Mouse (Mus musculus) lung, postnatal 36 days (tissue): Measurements from ENCODE around the gene Haao.

Source experiments
- DNase-seq: peaks from one replicate; pipeline ENCODE4 v3.0.0; 2022; ENCODE audit warnings: mixed read lengths

Haao gene

GRCm38 (mm10) chr17:83847815-83848214, at the start of gene Haao:
Gene Haao, minus strand, starts transcription at chr17:83847963.
- peak; percentile 63 for DNase-seq

GRCm38 (mm10) chr17:83897361-83897799, 49.6 kb upstream of the Haao start:
- peak; percentile 59 for DNase-seq

- DNase-seq = peak; percentile 66
Observed at GRCm38 (mm10) chr17:83896723-83897122, 49.0 kb upstream of the Haao start.

- DNase-seq = peak; percentile 40
Observed at GRCm38 (mm10) chr17:83895321-83895770, 47.6 kb upstream of the Haao start.

GRCm38 (mm10) chr17:83893134-83893533, 45.4 kb upstream of the Haao start:
- no peak for DNase-seq

GRCm38 (mm10) chr17:83891864-83892263, 44.1 kb upstream of the Haao start:
- no peak for DNase-seq

GRCm38 (mm10) chr17:83890373-83890696, 42.6 kb upstream of the Haao start:
- no peak for DNase-seq

GRCm38 (mm10) chr17:83889691-83890372, 42.1 kb upstream of the Haao start:
- DNase-seq = peak; percentile 85

- DNase-seq = no peak
Observed at GRCm38 (mm10) chr17:83889329-83889690, 41.5 kb upstream of the Haao start.

GRCm38 (mm10) chr17:83887241-83887640, 39.5 kb upstream of the Haao start:
- no peak for DNase-seq

- no peak for DNase-seq
Observed at GRCm38 (mm10) chr17:83886395-83886794, 38.6 kb upstream of the Haao start.

- DNase-seq = no peak
Observed at GRCm38 (mm10) chr17:83885750-83886149, 38.0 kb upstream of the Haao start.

GRCm38 (mm10) chr17:83885021-83885582, 37.3 kb upstream of the Haao start:
- no peak for DNase-seq

- DNase-seq = no peak
Observed at GRCm38 (mm10) chr17:83882788-83883187, 35.0 kb upstream of the Haao start.

GRCm38 (mm10) chr17:83881071-83881470, 33.3 kb upstream of the Haao start:
- no peak for DNase-seq

- DNase-seq = peak; percentile 60
Observed at GRCm38 (mm10) chr17:83880174-83880710, 32.5 kb upstream of the Haao start.

- no peak for DNase-seq
Observed at GRCm38 (mm10) chr17:83879631-83880030, 31.9 kb upstream of the Haao start.

GRCm38 (mm10) chr17:83874610-83875009, 26.8 kb upstream of the Haao start:
- no peak for DNase-seq

GRCm38 (mm10) chr17:83873363-83874141, 25.8 kb upstream of the Haao start:
- DNase-seq = peak; percentile 74

- peak; percentile 88 for DNase-seq
Observed at GRCm38 (mm10) chr17:83872806-83873348, 25.1 kb upstream of the Haao start.

- no peak for DNase-seq
Observed at GRCm38 (mm10) chr17:83871354-83871753, 23.6 kb upstream of the Haao start.

GRCm38 (mm10) chr17:83870385-83870784, 22.6 kb upstream of the Haao start:
- DNase-seq = no peak

- DNase-seq = no peak
Observed at GRCm38 (mm10) chr17:83866582-83866981, 18.8 kb upstream of the Haao start.
